Mouse (Mus musculus) left cerebral cortex, adult 9 months (tissue): Measurements from ENCODE around the gene Col6a1.

Experiments used
- DNase-seq, 2 experiments: peaks; one replicate each; pipeline ENCODE4 v3.0.0; 2022; ENCODE audit warnings: low spot score in 2 of 2

Gene Col6a1

DNA sequence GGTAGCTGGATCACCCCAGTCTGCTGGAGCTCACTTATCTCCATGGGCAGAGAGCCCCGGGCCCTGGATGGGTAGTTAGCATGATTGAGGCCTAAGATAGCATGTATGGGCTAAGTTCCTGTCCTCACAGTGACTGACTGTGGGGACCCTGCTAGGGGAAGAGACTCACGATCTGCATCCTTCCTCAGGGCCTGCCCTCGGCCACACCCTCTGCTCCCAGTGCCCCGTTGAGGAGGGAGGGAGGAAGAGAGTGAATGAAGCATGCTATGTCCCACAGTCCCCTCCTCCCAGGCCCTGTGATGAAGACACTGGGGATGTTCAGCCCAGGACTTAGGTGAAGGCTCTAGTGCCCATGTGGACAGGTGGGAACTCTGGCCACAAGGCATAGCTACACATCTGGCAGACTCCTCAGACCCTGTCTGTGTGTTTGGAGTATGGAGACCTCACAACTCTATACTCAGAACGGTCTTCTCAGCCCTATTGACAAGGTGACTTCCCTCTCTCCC is 1.7 kb downstream of the Col6a1 start:
- no peak for DNase-seq

GRCm38 (mm10) chr10:76722751-76723450 is 3.1 kb downstream of the Col6a1 start:
- no peak for DNase-seq

GRCm38 (mm10) chr10:76721746-76722145 is 4.2 kb downstream of the Col6a1 start:
- DNase-seq = no peak

DNA sequence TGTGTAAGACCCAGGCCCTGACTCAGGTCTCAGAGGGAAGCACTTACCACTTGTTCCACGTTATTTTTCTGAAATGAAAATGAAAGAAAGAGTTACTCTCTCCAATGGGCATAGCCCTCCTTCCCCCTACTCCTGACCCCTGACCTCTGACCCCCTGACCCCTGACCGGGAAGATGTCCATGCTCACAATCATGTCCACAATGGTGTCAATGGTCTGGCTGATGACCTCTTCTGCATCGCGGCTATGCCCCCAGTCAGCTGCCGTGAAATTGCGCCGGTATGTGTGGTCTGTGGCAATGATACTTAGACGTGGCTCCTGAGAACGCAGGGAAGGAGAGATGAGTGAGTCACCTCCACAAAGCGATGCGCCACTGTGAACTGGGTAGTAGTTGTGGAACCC is 4.8 kb downstream of the Col6a1 start:
- DNase-seq = no peak

DNA sequence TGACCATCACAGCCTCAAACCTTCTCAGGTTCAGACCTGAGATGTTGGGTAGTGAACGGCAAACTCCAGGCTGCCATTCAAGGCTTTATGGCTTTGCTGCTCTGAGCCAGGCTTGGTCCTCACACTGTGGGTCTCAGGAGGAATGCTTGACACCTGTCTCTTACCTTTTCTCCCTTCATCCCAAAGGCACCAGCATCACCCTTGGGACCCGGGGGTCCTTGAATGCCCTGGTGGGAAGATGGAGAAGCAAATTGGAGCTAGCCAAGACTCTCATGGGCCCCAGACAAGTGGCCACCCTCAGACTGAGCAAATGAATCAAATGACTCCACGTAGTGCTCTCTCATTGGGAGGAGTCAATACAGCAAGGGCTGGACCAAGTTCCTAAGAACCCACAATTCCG is 8.3 kb downstream of the Col6a1 start:
- DNase-seq = no peak

- no peak for DNase-seq
Measured at GRCm38 (mm10) chr10:76717026-76717425, 8.9 kb downstream of the Col6a1 start.

DNA sequence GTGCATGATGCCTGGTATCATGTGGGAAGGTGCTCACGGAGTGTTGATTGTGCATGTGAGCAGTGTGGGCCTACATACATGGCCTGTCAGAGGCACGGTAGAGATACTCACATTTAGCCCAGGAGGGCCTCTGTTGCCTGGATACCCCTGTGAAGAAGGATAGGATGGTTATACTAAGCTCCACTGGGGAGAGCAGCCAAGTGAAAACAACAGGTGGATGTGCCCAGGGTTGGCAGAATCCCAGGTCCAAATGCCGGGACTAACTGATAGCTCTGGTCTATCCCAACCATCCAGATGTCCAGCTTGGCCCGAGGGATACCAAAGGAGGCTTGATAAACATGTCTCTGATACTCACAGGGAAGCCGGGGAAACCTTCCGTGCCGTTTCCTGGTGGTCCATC is 11.7 kb downstream of the Col6a1 start:
- no peak for DNase-seq

DNA sequence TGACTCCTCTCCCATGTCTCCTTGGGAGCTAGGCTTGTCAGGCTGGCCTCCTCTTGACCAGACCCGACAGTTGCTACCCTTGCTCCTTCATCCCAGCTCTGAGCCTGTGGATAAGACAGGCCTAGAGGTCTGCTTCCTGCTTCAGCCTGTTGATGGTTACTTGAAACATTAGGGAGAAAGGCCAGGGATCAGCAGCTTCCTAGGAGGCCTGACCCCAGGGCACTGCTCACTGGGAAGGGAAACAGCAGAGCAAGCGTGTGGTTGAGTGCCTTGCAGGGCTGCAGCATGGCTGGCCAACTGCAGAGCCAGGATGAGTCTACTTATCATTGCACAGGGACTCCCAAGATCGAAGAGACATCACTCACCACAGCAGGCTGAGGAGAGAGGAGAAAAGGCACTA is 13.5 kb downstream of the Col6a1 start:
- DNase-seq = no peak

- DNase-seq = no peak
Measured at GRCm38 (mm10) chr10:76711331-76711730, 14.6 kb downstream of the Col6a1 start.

GRCm38 (mm10) chr10:76708465-76708864 is 17.5 kb downstream of the Col6a1 start:
- no peak for DNase-seq

DNA sequence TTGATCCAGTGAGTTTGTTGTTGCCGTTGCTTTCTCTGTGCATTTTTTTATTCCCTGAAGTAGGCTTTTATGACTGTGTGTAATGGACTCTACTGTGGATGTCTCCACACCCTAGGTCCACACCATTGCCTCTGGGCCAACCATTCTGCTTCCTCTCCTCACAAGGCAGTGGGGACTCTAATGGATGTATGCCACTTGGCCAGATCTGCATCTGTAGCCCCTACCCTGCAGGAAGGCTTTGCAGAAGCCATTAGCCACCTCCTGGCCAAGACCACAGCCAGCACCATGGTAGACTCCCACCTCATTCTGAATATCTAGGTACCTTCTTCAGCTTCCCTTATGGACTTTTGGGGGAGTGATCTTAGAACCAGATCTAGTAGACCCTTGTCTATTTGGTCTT is 18.4 kb downstream of the Col6a1 start:
- no peak for DNase-seq

DNA sequence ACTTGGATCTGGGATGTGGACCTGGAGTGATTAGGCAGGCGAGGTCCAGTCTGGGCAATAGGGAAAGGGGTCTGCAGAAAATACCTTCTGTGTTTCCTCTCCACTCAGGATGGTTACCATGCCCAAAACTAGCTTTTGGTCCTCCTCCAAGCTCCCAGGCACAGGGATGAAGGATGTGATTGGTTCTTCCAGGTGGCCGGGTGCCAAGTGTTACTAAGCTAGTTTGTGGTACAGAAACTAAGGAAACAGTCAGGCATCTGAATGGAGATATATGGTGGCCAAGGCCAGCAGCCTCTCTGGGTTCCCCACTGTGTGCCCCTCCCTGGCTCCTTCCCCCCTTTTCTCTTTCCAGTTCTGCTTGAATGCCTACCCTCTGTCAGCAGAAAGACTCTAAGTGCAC is 19.0 kb downstream of the Col6a1 start:
- no peak for DNase-seq

- DNase-seq = no peak
Measured at GRCm38 (mm10) chr10:76704358-76704757, 21.6 kb downstream of the Col6a1 start.

DNA sequence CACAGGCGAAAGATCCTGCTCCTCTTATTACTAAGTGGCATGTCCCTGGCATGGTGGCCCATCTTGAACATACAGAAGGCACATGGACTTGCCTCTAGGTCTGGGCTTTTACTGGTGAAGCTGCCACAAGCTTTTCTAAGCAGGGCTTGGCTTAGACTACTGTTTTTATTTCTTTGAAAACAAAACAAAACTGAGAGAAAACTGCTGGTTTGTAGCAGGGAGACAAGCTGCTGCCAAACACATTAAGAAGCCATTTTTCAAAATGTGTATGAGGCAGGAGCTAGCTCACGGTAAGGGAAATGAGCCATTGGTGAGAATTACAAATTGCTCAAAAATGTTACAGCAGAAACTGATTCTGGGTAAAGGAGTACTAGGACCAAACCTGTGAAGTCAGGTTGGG is 24.5 kb downstream of the Col6a1 start:
- no peak for DNase-seq

DNA sequence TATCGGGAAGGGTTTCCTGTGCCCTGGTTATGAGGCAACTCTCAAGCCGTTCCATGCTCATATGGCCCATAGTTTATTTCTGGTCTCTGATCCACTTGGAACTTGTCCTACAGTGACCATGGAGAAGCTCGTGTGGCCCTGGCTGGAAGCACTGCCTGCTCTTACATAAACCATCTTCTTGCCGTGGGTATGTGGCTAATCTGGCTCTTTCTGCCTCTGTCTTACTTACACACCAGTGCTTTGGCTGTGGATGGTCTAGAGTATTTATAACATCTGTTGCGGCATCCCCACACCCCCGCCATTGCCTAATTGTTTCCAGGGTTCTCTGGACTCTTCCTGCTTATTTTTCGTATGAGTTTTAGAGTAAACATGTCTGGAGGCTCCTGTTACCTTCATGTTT is 26.2 kb downstream of the Col6a1 start:
- no peak for DNase-seq

DNA sequence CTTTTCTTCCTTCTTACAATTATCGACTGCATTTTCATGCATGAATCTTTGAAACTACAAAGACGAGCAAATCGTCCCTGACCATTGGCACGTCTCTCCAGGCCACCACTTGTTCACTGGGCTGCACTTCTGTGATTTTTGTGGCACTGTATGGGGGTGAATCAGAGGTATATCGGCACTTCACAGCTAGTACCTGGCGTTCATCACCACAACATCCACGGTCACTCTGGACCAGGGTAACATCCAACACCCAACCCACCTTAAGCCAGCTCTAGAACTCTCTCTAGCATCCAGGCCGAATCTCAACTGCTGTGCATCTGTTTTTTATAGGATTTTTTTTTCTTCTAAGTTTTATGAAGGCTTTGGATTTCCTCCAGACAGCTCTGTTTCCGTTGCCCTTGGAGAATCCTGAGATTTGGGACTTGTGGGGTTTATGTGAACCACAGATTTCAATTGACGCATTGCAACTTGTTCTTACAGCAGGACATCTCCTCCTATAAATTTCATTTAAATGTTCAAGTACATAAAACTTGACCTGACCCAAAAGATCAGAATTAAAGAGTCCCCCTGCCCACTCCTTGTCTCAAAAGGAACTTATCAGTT is 30.6 kb downstream of the Col6a1 start:
- no peak for DNase-seq

DNA sequence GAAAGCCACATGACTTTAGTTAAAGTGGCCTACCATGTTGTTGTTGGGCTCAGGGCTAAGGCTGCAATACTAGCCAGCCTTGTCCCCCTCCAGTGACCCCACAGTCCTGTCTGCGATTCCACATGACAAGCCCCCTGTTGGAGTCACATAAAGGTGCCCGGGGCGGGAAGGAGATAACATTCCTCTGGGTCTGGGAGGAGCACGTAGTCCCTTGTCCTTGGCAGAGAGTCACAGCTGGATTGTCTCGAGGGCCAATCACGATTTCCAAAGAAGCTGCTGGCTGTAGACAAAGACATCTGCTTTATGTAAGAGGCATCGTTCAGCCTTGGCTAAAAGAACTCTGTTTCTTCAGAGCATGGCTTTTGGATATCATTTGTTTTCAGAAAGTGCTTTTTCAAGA is 31.2 kb downstream of the Col6a1 start:
- DNase-seq = no peak

GRCm38 (mm10) chr10:76693446-76693845 is 32.5 kb downstream of the Col6a1 start:
- DNase-seq = no peak

GRCm38 (mm10) chr10:76685451-76686017 is 40.4 kb downstream of the Col6a1 start:
- DNase-seq = peak in 1 of 2 experiments; percentile 13

DNA sequence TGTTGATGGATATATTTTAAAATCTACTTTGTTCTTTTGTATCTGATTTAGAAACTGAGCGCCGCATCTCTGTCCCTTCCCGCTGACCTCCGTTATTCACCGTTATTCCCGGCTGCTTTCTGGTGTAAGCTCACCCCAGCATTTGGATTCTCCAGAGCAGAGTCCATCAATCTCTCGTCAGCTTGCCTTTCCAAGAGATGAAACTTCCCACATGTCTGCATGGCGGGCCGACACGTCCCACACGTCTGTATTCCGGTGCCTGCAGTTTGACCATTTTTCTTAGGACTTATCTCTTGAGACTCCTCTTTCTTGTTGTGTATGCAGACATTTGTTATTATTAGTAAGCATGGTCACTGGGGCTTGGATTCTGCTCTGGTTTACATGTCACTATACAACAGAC is 42.0 kb downstream of the Col6a1 start:
- DNase-seq = no peak

GRCm38 (mm10) chr10:76683461-76683860 is 42.5 kb downstream of the Col6a1 start:
- DNase-seq = no peak

DNA sequence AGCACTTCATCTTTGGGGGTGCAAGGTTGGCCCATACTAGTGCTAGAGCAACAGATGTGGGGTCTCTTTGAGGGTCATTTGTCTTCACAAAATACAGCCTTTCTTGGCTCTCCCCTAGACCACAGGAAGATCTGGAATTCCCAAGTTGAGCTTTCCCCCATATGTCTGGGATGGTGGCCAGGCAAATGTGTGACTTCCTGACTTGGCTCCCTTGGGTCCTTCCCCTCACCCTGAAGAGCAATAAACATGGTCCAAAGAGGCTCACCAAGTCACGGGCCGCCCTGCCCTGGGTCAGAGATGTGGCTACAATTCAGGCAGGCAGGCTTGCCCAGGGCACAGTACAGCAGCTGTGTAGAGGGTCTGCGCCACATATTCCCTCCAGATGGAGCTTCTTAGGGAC is 44.1 kb downstream of the Col6a1 start:
- DNase-seq = no peak
